Mouse (Mus musculus): ENCODE results near the gene Syn2.

Gene Syn2

DNA sequence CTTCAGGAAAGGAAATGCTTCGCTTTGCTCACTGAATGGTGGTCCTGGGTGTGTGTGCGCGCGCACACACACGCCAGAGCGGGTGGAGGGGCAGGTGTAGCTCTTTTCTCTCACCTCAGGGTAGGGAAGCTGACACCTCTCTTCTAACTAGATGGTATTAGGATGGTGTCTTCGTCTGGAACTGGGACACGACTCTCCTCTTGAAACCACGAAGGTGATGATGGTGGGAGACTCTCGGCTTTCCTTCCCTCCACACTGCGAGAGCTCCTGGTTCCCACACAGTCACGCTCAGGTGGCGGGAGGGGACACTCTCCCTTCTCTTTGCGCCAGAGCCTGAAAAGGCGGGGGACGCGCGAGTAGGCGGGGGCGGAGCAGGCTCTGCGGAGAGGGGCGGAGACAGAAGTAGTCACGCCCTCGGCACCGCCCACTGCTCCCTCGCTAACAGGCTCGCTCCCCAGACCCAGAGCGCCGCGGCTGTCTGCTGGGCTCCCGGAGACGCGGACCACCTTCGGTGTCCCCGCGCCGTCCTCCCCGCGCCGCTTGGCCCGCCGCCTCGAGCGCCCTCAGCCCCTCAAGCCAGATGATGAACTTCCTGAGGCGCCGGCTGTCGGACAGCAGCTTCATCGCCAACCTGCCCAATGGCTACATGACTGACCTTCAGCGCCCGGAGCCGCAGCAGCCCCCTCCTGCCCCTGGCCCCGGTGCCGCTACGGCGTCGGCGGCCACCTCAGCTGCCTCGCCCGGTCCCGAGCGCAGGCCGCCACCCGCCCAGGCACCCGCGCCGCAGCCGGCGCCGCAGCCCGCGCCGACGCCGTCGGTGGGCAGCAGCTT, at the start of gene Syn2:
Gene Syn2 (plus strand): TSS at position 402 of the 831 bp plus-strand sequence.
- DNase-seq (ENCODE audit: low spot score in 2 of 2), result peak; percentile 83 to 94

DNA sequence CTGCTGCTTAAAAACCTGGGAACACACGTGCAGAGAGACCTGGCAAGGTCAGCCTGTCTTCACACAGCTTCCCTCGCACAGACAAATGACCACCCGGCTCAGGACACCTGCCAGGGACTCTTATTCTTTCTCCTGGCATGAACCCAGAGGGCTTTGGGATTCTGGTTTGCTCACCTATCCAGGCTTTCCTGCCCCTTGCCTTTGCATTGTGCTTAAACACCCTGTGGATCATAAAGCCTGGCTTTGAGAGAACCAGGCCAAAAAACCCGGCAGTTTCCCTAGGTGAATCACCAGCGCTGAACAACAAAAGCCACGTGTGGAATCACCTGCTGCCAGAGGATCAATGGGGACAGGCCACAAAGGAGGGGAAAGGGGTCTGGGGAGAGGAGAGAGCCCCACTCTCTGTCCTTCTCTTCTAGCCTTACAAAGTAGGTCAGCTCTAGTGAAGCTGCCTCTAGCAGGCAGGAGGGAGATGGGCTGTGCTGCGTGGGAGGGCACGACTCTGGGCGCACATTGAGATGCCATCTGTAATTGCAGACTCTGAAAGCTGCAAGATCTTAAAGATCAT, 49.3 kb upstream of the Syn2 start:
- peak; percentile 80 to 89 for DNase-seq (ENCODE audit: low spot score in 2 of 2)

DNA sequence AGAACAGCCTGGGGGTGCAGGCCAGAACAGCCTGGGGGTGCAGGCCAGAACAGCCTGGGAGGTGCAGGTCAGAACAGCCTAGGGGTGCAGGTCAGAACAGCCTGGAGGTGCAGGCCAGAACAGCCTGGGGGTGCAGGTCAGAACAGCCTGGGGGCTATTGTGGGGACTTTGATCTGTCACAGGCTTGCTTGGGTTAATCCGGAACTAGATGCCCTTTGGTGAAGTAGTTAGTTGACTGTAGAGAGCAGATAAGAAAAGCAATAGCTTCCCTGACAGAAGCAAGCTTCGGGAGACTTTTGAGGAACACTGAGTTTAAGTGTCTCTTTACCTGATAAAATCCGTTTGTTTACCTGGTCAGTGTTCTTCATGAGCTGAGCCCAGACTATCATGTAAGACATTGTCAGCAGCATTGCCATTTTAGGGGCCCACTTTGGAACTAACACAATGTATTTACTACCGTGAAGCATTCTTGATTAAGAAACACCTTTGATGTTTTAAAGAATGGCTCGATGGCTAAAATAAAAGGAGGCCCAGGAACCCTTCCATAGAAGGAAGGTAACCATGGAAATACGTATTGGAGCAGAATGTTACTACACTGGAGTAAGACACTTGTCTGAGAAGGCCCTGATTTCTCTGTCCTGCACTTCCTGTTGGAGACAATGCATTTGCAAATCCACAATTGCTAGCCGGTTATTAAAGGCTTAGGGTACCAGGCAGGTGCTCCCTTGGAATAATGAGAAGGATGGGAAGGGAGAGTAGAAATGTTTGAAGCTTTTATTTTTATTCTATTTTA, 46.2 kb upstream of the Syn2 start:
- DNase-seq (ENCODE audit: low spot score in 2 of 2), result no peak

DNA sequence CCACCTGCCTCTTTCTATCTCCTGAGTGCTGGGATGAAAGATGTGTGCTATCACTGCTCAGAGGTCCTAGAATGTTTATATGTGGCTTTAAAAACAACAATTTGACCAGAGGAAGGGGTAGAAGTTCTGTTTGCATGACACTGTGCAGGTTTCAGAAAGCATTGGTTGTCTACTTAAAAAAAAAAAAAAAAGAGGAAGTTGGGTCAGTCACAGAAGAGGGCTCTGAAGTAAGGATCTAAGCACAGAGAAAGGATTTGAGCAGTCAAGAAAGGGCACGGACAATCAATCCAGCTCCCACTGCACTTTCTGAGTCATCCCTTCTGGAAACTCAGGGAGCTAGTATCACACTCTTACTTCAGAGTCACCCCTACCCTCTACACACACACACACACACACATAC, 43.0 kb upstream of the Syn2 start:
- DNase-seq (ENCODE audit: low spot score in 2 of 2), result no peak

DNA sequence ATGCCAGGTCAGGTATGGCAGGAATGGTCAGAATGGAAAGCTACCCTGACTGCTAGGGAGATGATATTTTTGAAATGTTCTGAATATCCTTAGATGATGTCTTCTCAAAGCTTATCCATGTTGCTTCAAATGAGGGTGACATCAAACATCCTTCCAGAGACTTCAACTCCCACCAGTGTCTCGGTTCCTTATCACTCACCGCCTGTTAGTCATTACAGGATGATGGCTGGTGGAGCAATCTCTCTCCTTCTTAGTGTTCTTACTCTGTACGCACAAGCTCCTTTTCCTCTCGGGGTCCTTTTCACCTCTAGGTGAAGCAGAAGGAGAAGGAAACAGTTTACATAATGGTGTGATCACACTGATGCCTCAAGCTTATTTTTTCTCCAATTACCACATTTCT, 32.2 kb upstream of the Syn2 start:
- DNase-seq (ENCODE audit: low spot score in 2 of 2), result no peak

DNA sequence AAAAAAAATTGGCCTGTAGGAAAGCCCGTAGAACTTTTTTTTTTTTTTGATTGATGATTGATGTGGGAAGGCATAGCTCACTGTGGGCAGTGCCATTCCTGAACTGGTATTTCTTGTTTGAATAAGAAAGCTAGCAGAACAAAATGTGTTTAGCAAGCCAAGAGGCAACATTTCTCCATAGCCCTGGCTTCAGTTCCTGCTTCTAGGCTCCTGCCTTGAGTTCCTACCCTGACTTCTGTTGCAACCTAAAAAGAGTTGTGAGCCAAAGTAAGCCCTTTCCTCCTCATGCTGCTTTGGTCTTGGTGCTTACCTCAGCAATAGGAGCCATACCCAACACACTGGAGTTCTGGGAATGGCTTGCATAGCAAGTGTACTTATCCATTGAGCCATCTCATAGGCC, 23.3 kb upstream of the Syn2 start:
- no peak for DNase-seq (ENCODE audit: low spot score in 2 of 2)

DNA sequence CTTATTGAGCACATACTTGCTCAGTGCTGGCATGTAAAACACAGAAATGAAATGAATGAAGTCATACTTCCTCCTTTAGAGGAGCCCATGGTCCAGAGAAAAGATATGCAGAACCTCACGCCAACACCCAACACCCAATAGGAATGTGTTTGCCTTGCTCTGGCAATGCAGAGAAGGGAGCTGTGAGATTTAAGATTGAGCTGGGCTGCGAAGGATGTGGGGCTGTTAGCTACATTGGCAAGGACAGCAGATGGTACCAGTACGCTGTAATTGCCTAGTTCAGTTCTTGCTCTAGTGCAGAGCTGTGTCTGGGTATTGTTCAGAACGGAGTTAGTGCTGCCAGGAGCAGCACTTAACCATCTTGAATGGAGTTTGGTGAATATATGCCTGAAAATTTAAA, 12.5 kb upstream of the Syn2 start:
- DNase-seq (ENCODE audit: low spot score in 2 of 2), result peak; percentile 22 to 68

DNA sequence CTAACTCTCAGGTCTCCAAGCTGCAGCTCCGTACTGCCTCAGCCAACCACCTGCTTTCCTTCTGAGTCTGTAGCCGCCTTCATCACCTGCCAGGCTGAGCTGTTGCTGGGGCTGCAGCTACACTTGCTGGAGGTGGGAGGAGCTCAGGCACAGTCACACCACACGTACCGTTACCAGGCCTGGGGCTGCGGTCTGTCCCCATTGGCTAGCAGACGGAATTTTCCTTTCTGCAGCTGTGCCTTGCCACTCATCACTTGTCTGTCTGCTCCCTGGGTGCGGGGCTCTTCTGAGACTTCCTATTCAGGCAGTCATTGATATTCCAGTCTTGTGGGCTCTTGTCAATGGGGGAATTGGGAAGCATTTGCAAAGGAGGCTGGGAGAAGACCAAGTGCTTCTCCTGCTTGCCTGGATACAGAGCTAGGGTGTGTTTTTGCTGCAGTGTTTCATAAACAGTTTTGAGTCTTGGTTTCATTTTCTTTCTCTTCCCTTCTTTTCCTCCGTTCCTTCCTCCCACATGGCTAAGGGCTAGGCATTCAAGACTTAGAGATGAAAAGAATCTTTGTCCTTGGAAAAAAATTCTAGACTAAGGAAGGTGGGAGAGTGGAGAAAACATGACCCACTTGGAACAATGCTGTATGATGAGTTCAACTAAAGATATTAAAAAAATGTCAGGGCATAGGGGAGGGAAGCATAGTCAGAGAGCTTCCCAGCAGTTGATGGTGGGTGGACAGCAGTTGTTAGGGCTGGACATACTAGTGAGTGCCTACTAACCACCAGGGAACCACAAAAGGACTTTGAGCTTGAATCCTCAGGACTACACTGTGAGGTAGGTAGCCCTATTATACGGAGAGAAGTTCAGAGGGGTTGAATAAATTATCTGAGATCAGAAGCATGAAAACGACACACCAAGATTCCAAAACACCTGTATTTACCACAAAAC, 11.2 kb upstream of the Syn2 start:
- DNase-seq (ENCODE audit: low spot score in 2 of 2), result peak; percentile 64 to 84

DNA sequence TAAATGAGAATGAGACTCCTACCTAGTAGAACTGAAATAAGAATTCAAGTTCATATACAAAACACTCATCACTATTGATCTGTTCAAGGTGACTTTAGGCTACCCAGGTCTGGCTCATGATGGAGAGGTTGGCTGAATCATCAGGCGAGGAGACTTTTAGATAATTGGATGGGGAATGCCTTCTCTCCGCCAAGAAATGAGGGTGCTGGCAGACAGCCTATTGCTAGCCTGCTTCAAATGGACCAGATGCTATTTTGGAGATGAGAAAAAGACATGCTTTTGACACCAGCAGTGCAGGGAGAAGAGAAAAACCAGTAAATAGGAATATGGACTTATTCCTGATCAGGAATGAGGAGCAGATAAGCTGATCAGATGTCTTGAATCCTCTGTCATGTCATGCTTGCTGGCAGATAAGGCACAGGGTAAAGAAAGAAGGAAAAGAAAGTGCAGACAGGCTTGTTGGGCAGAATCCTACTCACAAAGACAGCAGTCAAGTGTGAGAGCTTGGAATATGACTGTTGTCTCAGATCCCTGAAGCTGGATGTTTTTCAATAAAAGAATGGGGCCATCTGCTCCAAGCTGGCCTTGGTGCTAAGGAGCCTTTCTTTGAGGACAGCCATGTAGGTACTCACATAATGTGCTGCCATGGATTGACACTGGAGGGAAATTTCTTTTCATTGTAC, 9.9 kb upstream of the Syn2 start:
- DNase-seq (ENCODE audit: low spot score in 2 of 2), result peak; percentile 33 to 78

DNA sequence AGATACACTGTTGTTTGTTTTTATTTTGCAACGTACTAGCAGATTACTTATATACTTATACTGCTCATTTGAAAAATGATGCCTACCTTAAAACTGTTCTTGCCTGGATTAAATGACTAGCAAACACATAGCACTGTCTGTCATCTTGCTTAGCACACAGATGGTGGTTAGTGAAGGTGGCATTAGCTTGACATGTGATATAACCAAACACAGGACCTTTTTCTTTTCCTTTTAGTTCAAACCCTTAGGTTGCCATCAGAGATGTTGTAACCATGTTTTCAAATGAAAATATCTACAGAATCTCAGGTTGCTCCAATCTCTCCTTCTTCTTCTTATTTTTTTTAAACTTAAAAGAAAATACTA, 9.4 kb upstream of the Syn2 start:
- DNase-seq (ENCODE audit: low spot score in 2 of 2), result no peak

DNA sequence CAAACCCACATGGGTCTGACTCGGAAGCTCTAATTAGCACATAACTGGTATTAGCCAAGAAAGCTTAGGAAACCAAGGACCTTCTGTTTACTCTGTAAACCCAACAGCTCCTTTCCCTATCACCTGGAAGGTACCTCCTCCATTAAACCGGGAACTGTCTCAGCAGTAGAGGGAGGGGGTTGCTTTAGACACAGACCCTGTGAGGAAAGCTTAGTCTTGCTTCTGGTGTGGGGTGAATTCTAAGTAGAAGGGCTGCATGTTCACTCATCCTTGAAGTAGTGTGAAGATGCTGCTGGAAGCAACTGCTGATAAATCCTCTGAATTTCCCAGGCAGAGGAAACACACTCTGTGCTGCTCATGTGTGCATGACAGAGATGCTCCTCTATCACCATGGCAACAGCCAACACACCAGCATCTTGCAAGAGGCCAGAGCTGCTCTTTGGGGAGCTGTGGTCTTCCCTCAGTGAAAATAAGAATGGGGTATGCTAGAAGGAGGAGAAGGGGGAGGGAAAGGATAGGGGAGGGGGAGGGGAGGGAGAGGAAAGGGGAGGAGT, 8.4 kb upstream of the Syn2 start:
- DNase-seq (ENCODE audit: low spot score in 2 of 2), result peak; percentile 63 to 71

DNA sequence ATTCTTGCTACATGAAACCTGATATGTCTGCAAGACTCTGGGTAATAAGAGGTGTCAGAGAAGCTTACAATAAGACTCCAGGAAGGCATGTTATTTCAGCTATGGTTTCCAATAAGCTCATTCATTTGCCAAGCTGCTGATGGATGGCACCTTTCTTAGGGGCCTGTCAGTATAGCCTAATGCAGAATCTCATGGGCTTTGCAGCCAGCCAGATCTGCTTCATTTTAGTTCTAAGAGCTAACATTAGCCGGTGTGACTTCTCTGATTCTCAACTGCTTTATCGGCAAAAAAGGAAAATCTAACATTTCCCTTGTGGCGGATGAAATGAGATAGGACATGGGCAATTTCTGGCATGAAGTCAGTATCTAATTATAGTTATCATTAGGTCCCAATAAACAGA, 7.9 kb upstream of the Syn2 start:
- no peak for DNase-seq (ENCODE audit: low spot score in 2 of 2)

DNA sequence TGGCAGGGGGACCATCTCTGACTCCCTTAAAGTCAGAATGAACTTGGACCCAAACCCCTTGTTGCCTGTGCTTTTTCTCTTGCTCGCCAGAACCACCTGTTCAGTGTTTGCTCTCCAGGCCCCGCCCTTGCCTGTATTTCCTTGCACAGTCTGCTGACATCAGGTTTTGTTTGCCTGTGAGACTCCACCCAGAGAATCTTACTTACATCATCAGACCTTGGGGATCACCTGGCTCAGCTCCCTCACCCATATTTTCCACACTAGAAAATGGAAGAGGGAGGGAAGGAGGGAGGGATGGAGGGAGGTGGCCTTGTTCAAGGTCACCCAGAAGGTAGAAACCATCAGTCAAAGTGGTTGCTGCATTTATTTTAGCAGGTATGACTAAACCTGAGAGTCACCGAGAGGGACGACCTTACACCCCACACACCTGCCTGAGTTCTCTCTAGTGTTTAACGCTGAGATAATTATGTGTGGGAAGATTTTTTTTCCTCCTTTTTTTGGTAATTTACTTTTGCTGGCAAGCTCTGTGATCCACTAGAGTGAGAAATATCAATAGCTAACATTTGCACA, 7.4 kb upstream of the Syn2 start:
- DNase-seq (ENCODE audit: low spot score in 2 of 2), result no peak

DNA sequence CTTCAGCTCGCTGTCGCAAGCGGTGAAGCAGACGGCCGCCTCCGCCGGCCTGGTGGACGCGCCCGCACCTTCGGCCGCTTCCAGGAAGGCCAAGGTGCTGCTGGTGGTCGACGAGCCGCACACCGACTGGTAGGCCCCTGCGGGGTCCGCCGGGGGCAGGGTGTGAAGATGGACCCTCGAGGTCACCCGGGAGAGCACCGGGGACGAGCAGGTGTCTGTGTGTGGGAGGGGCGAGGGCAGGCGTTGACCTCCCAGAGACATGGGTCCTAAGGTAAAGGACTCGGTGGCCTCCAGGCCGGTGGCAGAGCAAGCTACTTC, 589 bp downstream of the Syn2 start:
- no peak for DNase-seq (ENCODE audit: low spot score in 2 of 2)

DNA sequence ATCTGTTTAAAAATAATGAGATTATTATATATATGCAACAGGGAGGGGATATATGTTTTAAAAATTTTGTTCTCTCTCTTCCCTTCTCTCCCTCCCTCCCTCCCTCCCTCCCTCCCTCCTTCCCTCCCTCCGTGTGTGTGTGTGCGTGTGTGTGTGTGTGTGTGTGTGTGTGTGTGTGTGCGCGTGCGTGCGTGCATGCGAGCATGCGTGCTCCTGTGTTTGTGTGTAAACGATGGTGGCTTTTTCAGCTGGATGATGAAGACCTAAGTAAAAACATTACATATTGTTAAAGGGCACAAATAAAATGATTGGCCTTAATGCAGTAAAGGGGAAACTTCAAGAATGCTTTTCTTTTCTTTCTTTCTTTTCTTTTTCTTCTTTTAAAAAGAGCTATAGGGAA, 1.5 kb downstream of the Syn2 start:
- no peak for DNase-seq (ENCODE audit: low spot score in 2 of 2)

DNA sequence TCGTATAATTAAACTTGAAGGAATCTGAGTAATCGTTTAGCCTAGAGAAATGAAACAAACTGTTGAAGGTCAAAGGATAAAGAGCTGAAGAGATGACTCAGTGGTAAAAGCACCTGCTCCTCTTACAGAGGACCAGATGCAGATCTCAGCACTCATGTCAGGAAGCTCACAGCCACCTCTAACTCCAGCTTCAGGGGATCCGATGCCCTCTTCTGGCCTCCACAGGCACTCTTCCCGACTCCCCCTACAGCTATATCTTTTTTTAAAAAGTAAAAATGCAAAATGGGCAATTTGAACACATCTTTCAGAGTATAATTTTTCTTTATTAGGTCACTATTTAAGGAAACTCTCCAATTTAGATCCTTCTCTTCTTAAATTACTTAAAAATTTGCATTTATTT, 6.7 kb downstream of the Syn2 start:
- no peak for DNase-seq (ENCODE audit: low spot score in 2 of 2)

DNA sequence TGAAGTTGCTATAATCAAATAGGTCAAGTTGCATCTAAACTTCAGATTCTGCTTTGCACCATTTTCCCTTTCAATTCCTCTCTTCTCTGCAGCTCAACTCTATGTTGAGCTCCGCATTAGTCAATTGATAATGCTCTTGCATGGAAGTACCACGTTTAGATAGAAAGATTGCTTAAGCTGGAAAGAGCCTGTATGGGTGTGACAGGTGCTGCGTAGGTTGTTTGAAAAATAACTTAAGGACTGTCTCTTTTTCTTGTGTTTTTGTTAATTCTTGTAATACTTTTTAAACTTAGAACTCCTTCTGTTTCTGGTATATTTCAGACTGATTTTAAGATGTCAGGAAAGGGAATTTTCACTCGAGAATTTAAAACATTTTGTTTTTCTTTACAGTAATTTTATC, 26.5 kb downstream of the Syn2 start:
- peak in 1 of 2 experiments; percentile 48 for DNase-seq (ENCODE audit: low spot score in 2 of 2)

DNA sequence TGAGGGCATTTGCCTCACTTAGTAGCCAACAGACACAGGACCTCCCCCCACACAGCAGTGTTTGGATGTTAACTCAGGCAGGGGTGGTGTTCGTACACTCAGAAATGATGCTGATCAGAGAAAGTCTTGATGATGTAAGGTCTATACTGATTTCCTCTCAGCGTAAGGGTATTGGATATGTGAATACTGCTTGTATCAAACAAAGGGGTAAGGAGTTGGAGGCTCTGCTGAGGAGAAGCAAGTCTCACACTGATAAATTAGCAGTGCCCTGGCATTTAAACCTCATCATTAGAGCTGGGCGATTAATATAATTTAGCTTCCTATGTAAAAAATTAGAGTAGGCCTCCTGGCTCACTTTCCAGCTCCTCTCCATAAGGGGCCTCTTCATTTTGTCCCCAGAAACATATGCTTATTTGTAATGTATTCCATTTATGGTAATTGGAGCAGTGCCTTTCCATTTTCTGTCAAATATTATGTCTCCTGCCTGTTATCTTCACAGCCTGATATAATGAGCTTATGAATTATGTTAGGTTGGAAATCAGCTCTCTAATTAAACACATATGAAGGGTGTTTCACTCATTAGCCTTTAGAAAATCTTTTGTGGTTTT, 31.3 kb downstream of the Syn2 start:
- no peak for DNase-seq (ENCODE audit: low spot score in 2 of 2)

DNA sequence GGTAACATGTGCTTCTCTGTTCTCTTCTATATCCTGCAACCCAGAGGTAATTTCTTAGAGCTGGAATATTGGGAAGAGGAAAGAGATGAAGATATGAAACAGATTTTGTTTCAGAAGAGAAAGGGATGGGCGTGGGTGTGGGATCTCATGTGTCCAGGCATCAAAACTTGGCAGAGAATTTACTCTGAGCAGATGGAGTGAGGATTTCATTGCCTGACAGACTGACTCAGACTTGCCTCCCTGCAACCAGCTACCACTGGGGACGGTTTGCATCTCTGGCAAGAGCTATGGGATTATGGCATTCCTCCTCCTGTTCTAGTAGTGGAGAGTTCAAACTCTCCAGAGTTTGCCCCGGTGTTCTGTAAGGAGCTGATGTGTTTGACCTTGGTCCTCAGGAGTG, 34.2 kb downstream of the Syn2 start:
- DNase-seq (ENCODE audit: low spot score in 2 of 2), result peak; percentile 73 to 90

DNA sequence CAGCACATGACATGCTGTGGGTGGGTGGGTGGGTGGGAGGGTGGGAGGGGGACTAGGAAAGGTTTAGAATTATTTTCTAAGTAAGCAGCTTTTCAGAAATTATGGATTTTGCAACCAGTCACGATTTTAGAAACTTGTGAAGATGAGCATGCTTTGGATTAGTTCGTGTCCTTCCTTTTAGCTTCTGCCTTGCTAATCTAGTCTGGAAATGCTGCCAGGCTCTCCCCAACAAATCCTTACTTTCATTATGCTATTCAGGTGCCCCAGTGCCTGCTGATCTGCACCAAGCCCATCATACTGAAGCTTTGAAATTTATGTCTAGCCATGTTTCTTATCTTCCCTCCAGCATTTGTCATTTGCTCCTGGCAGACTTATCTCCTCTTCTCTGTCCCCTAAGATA, 34.8 kb downstream of the Syn2 start:
- DNase-seq (ENCODE audit: low spot score in 2 of 2), result peak in 1 of 2 experiments; percentile 34
